Mouse (Mus musculus): ENCODE measurements around the gene Arpc1a. TPM values are rescaled to one million over a fixed set of nuclear protein-coding genes. Genes with fewer than 3 reads are reported as not detected.
"Not testable (repeated sequence)": the region's sequence is repeated elsewhere in the genome, so short reads cannot be mapped to it uniquely, and the experiment has no call there.

The Arpc1a gene
- polyA plus RNA-seq, 1 experiment from 2014 or later = 146 TPM

DNA sequence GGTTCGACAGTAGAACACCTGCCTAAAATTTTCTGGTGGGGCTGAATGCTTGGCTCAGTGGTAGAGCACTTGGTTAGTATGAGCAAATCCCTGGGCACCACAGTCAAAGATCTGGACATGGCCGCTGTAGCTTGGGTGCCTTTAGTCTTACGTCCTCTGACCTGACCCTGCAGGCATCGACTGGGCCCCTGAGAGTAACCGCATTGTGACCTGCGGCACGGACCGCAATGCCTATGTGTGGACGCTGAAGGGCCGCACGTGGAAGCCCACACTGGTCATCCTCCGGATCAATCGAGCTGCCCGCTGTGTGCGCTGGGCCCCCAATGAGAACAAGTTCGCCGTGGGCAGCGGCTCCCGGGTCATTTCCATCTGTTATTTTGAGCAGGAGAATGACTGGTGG, 39.8 kb downstream of the Arpc1a start:
- H3K4me1 ChIP-seq (replicated peaks; ENCODE audit: control insufficient read depth, insufficient read depth, low read length) = no peaks in the 10 kb centered on the region
- WGBS = 87% methylated on average over 19 of the region's 19 CpGs

DNA sequence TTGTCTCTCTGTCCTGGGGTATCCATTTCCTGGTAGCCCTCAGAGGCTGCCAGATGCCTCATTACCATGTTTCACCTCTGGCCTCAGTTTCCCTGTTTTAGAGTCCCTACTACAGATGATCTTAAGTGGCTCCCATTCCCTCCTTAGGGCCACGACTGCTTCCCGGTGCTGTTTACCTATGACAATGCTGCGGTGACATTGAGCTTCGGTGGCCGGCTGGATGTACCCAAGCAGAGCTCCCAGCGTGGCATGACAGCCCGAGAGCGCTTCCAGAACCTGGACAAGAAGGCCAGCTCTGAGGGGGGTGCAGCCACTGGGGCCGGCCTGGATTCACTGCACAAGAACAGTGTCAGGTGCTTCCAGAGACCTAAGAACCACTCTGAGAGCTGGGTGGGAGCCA, 43.0 kb downstream of the Arpc1a start:
- H3K36me3 ChIP-seq (ENCODE audit: control insufficient read depth, insufficient read depth, low read length) = peaks cover 60% of the 10 kb centered on the region
- no peaks in the 10 kb centered on the region for H3K9me3 ChIP-seq (ENCODE audit: control insufficient read depth, low read length)
- H3K4me1 ChIP-seq (replicated peaks; ENCODE audit: control insufficient read depth, insufficient read depth, low read length) = no peaks in the 10 kb centered on the region
- H3K9ac ChIP-seq (ENCODE audit: low read length) = no peak overlapping the region
- H3K4me2 ChIP-seq (ENCODE audit: low read depth, low read length) = no peak overlapping the region
- no peak overlapping the region for H3K4me3 ChIP-seq (ENCODE audit: low read length)
- no peak for ATAC-seq (ENCODE audit: low read depth)
- H3K27ac ChIP-seq (ENCODE audit: low read length) = no peak overlapping the region
- H3K27me3 ChIP-seq (ENCODE audit: control insufficient read depth, insufficient read depth, low read depth, low read length) = no peaks in the 10 kb centered on the region
- 87% methylated on average over 9 of the region's 9 CpGs for WGBS

More for the DNA sequence above, 39.8 kb downstream of the Arpc1a start:
- Histone ChIP-seq H3K9ac (ENCODE audit: low read length) (no peak overlapping the region), H3K4me3 (ENCODE audit: low read length) (no peak overlapping the region), H3K9me3 (ENCODE audit: control insufficient read depth, low read length) (no peaks in the 10 kb centered on the region), H3K27me3 (ENCODE audit: control insufficient read depth, insufficient read depth, low read depth, low read length) (no peaks in the 10 kb centered on the region), H3K4me2 (ENCODE audit: low read depth, low read length) (no peak overlapping the region), H3K27ac (ENCODE audit: low read length) (no peak overlapping the region), H3K36me3 (ENCODE audit: control insufficient read depth, insufficient read depth, low read length) (peaks cover 44% of the 10 kb centered on the region)
- ATAC-seq (ENCODE audit: low read depth) = no peak

DNA sequence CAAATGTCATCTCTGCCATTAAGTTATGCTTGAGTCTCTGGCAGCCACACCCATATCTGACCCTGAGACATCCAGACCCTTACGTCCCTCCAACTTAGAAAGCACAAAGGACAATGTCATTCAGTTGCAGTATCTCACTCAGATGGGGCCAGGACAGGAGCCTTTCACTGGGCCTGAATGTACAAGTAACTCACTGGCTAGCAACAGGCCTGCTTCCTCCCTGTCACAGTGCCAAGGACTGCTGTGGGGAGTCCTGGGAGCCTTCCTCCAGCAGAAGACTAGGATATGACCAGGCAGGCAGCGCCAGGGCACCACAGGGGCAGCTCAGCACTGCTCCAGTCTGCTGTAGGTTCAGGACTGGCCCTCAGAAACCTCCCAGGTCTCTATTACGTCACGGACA, 45.5 kb downstream of the Arpc1a start:
- Histone ChIP-seq H3K4me3 (ENCODE audit: low read length) (no peak overlapping the region), H3K27me3 (ENCODE audit: control insufficient read depth, insufficient read depth, low read depth, low read length) (no peaks in the 10 kb centered on the region), H3K4me2 (ENCODE audit: low read depth, low read length) (no peak overlapping the region), H3K4me1 (replicated peaks; ENCODE audit: control insufficient read depth, insufficient read depth, low read length) (no peaks in the 10 kb centered on the region), H3K27ac (ENCODE audit: low read length) (no peak overlapping the region), H3K9me3 (ENCODE audit: control insufficient read depth, low read length) (no peaks in the 10 kb centered on the region), H3K36me3 (ENCODE audit: control insufficient read depth, insufficient read depth, low read length) (peaks cover 63% of the 10 kb centered on the region), H3K9ac (ENCODE audit: low read length) (no peak overlapping the region)
- WGBS = 87% methylated on average over 4 of the region's 4 CpGs
- no peak for ATAC-seq (ENCODE audit: low read depth)

DNA sequence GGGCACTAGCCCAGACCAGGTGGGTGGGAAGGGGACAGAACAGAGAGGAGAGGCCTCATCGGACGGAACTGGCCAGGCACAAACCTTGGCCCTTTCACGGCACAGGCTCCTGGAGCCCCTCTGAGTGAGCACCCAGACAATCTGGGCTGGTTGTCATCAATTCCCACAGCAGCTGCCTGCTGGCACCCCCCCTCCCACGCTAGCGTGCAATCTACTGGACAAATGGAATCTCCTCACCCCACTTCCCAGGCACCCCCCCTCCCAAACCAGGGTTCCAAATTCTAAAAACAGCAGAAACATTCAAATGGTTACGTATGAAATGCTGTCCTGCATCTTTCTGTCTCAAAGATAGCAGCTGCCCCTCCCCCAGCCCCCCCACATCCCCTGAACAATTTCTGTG, 46.1 kb downstream of the Arpc1a start:
- H3K4me2 ChIP-seq (ENCODE audit: low read depth, low read length); H3K9me3 ChIP-seq (ENCODE audit: control insufficient read depth, low read length); H3K27ac ChIP-seq (ENCODE audit: low read length); H3K4me1 ChIP-seq (replicated peaks; ENCODE audit: control insufficient read depth, insufficient read depth, low read length); H3K27me3 ChIP-seq (ENCODE audit: control insufficient read depth, insufficient read depth, low read depth, low read length); ATAC-seq (ENCODE audit: low read depth); H3K9ac ChIP-seq (ENCODE audit: low read length); H3K4me3 ChIP-seq (ENCODE audit: low read length): not testable (repeated sequence)
- peaks cover 64% of the 10 kb centered on the region for H3K36me3 ChIP-seq (ENCODE audit: control insufficient read depth, insufficient read depth, low read length)
- WGBS = 80% methylated on average over 4 of the region's 6 CpGs

DNA sequence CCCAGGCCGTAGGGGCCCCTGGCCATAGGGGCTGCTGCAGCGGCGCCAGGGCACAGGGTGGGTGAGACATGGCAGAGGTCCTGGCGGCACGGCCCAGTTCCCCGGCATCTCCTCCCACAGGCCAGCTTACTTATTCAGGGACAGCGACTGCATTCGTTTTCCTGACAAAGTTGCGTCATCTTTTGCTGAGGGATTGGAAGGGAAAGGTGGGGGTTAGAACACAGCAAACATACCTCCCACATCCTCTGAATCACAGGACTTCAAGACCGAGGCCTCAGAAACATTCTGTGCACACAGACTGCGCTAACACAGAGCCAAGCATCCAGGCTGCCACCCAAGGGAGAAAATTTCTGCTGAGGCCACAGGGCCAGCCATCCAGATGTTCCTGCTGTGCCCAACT, 46.6 kb downstream of the Arpc1a start:
- no peak overlapping the region for H3K9ac ChIP-seq (ENCODE audit: low read length)
- no peaks in the 10 kb centered on the region for H3K9me3 ChIP-seq (ENCODE audit: control insufficient read depth, low read length)
- no peaks in the 10 kb centered on the region for H3K27me3 ChIP-seq (ENCODE audit: control insufficient read depth, insufficient read depth, low read depth, low read length)
- no peaks in the 10 kb centered on the region for H3K4me1 ChIP-seq (replicated peaks; ENCODE audit: control insufficient read depth, insufficient read depth, low read length)
- no peak overlapping the region for H3K27ac ChIP-seq (ENCODE audit: low read length)
- peaks cover 64% of the 10 kb centered on the region for H3K36me3 ChIP-seq (ENCODE audit: control insufficient read depth, insufficient read depth, low read length)
- H3K4me3 ChIP-seq (ENCODE audit: low read length) = no peak overlapping the region
- 71% methylated on average over 11 of the region's 11 CpGs for WGBS
- no peak overlapping the region for H3K4me2 ChIP-seq (ENCODE audit: low read depth, low read length)
- ATAC-seq (ENCODE audit: low read depth) = no peak

DNA sequence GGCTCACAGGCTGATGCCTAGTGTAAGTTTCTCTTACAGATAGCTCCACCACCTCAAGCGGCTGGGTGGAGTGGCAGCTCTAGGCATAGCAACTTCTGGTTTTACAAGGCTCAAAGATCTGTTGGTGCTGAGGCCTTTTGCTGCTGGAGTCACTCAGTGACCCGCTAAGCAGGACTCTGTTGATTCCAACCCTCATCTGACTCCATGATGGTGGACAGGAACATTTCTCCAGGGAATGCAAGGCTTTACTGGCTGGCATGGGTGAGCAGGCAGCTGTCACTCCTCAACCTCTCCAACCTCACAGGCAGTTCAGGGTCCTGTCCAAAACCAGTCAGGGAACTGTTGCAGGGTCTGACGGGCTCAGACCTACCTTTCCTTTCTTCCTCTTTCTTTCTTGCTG, 47.4 kb downstream of the Arpc1a start:
- H3K9me3 ChIP-seq (ENCODE audit: control insufficient read depth, low read length) = no peaks in the 10 kb centered on the region
- H3K9ac ChIP-seq (ENCODE audit: low read length) = no peak overlapping the region
- H3K27me3 ChIP-seq (ENCODE audit: control insufficient read depth, insufficient read depth, low read depth, low read length) = no peaks in the 10 kb centered on the region
- no peaks in the 10 kb centered on the region for H3K4me1 ChIP-seq (replicated peaks; ENCODE audit: control insufficient read depth, insufficient read depth, low read length)
- no peak for ATAC-seq (ENCODE audit: low read depth)
- no peak overlapping the region for H3K4me2 ChIP-seq (ENCODE audit: low read depth, low read length)
- no peak overlapping the region for H3K4me3 ChIP-seq (ENCODE audit: low read length)
- WGBS = 77% methylated on average over 3 of the region's 3 CpGs
- peaks cover 62% of the 10 kb centered on the region for H3K36me3 ChIP-seq (ENCODE audit: control insufficient read depth, insufficient read depth, low read length)
- H3K27ac ChIP-seq (ENCODE audit: low read length) = no peak overlapping the region

DNA sequence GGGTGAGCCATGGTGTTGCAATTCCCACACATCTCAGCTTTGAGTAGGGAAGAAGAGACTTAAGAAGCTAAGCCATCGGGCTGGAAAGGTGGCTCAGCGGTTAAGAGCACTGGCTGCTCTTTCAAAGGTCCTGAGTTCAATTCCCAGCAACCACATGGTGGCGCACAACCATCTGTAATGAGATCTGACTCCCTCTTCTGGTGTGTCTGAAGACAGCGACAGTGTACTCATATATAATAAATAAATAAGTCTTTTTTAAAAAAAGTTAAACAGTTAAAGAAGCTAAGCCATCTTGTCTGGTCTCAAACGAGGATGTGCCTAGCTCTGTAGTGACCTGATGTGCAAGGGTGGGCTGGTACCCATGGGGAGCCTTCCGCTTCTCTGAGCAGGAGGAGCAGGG, 49.6 kb downstream of the Arpc1a start:
- not testable (repeated sequence) for H3K9me3 ChIP-seq (ENCODE audit: control insufficient read depth, low read length); H3K27ac ChIP-seq (ENCODE audit: low read length); H3K9ac ChIP-seq (ENCODE audit: low read length); H3K4me3 ChIP-seq (ENCODE audit: low read length); H3K4me1 ChIP-seq (replicated peaks; ENCODE audit: control insufficient read depth, insufficient read depth, low read length); H3K4me2 ChIP-seq (ENCODE audit: low read depth, low read length); ATAC-seq (ENCODE audit: low read depth); H3K27me3 ChIP-seq (ENCODE audit: control insufficient read depth, insufficient read depth, low read depth, low read length)
- WGBS = 83% methylated on average over 6 of the region's 6 CpGs
- H3K36me3 ChIP-seq (ENCODE audit: control insufficient read depth, insufficient read depth, low read length) = peaks cover 48% of the 10 kb centered on the region

DNA sequence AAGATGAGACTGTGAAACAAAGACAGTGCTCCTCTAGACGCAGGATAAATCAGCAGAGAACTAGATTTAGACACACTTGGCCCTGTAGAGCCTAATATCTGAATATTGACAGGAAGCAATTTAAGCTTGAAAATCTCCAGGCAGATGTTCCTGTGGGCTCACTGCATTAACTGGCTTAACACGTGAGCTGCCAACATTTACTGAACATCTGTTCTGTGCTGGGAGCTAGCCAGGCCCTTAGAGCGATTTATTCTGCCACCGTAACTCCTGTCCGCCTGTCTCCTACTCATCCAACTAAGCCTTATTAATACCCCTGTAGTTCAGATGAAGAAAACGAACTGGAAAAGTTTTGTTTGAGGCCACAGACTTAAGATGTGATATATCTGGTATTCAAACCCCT, 55.2 kb downstream of the Arpc1a start:
- Histone ChIP-seq H3K9ac (ENCODE audit: low read length) (peak overlapping the region; percentile 86), H3K27ac (ENCODE audit: low read length) (no peak overlapping the region), H3K4me1 (replicated peaks; ENCODE audit: control insufficient read depth, insufficient read depth, low read length) (peaks cover 14% of the 10 kb centered on the region), H3K4me3 (ENCODE audit: low read length) (peak overlapping the region; percentile 74), H3K4me2 (ENCODE audit: low read depth, low read length) (peak overlapping the region; percentile 85), H3K36me3 (ENCODE audit: control insufficient read depth, insufficient read depth, low read length) (peaks cover 27% of the 10 kb centered on the region), H3K27me3 (ENCODE audit: control insufficient read depth, insufficient read depth, low read depth, low read length) (no peaks in the 10 kb centered on the region), H3K9me3 (ENCODE audit: control insufficient read depth, low read length) (no peaks in the 10 kb centered on the region)
- WGBS = 6% methylated on average over 6 of the region's 6 CpGs
- no peak for ATAC-seq (ENCODE audit: low read depth)

DNA sequence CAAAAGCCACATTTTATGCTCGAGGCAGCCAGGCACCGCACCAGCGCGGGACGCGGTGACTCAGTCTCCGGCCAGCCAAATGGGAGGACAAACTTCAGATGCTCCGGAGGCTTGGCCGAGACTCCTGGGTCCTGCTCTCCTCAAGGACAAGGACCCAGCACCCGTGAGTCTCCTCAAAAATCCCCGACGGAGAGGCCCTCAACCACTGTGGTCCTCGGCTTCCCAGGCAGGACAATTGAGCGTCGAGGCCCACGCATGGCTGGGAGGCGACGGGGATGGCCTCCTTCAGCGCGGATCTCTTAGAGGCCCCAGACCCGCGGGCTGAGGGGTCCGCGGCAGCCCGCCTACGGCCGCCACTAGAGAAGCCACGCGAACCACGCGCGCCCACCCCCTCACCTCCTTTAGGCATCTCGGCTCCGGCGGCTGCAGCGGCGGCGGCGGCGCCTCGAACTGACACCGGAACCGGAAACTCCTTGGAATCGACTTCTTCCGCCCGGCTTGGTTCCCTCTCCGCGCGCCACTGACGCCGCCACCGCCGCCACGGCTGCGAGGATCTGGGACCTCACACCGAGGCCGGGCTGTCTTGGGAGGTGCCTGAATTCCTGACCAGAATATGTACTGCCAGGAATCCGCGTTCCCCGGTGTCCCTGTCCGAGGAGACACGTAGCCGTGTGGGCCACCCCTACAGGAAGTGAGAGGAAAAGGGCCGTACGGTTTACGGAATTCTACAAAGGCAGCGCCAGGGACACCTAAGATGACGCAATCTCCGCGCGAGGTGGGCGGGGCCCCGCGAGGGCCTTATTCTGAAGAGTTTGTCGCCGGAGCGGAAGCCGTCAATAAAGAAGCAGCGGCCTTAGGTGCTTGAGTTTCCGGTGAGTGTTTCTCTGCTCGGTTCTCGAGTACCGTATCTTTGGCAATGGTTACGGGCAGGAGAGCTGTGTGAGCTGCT, 56.2 kb downstream of the Arpc1a start, which contains the start of the genes Pdap1 and Bud31:
Pdap1 (minus strand) TSS at position 668 of the 949 bp plus-strand sequence.
Bud31 (plus strand) TSS at position 792 of the 949 bp plus-strand sequence.
- Histone ChIP-seq H3K9ac (ENCODE audit: low read length) (peak within 1 kb of the TSS; percentile 86), H3K9me3 (ENCODE audit: control insufficient read depth, low read length) (no peaks in the 10 kb centered on the region), H3K4me2 (ENCODE audit: low read depth, low read length) (peak within 1 kb of the TSS; percentile 85), H3K27me3 (ENCODE audit: control insufficient read depth, insufficient read depth, low read depth, low read length) (no peaks in the 10 kb centered on the region), H3K4me1 (replicated peaks; ENCODE audit: control insufficient read depth, insufficient read depth, low read length) (peaks cover 14% of the 10 kb centered on the region), H3K4me3 (ENCODE audit: low read length) (peak within 1 kb of the TSS; percentile 74), H3K36me3 (ENCODE audit: control insufficient read depth, insufficient read depth, low read length) (peaks cover 26% of the 10 kb centered on the region), H3K27ac (ENCODE audit: low read length) (peak within 1 kb of the TSS; percentile 81)
- under 1% methylated on average over 84 of the region's 84 CpGs for WGBS
- peak; percentile 94 for ATAC-seq (ENCODE audit: low read depth)
